Mouse (Mus musculus) erythroblast, embryonic 14.5 days (primary cell): ENCODE data around the gene Gnao1. TPM values are rescaled to one million over a fixed set of nuclear protein-coding genes. Genes with fewer than 3 reads are reported as not detected.

Experiments
- H3K27me3 ChIP-seq: 2 replicates; pipeline ENCODE4 v1.6.1; 2012; ENCODE audit warnings: inconsistent platforms; ENCODE audit not compliant: control insufficient read depth
- H3K36me3 ChIP-seq: 2 replicates; pipeline ENCODE4 v1.6.1; 2012; ENCODE audit warnings: mild to moderate bottlenecking, inconsistent platforms; ENCODE audit not compliant: control insufficient read depth
- H3K4me1 ChIP-seq: 2 replicates; pipeline ENCODE4 v1.6.1; 2012; ENCODE audit warnings: inconsistent platforms; ENCODE audit not compliant: control insufficient read depth
- H3K4me3 ChIP-seq: replicated peaks from 2 replicates; pipeline ENCODE3; 2012; ENCODE audit warnings: moderate library complexity, mild to moderate bottlenecking, inconsistent platforms
- H3K9me3 ChIP-seq: 2 replicates; pipeline ENCODE4 v1.6.1; 2012; ENCODE audit warnings: low read length, inconsistent platforms, mixed read lengths; ENCODE audit not compliant: control insufficient read depth
- GATA1 ChIP-seq: IDR thresholded peaks from 2 replicates; pipeline ENCODE4 v1.6.1; 2012; ENCODE audit warnings: low read length, inconsistent platforms, mixed read lengths
- TAL1 ChIP-seq: IDR thresholded peaks from 3 replicates; pipeline ENCODE4 v1.6.1; 2012; ENCODE audit warnings: low read length, inconsistent platforms, mixed read lengths
- polyA plus RNA-seq: library from polyadenylated mRNA; stranded (reverse); fragments of >175 nt; gene quantifications from 2 replicates; pipeline ENCODE4 v1.2.3, GENCODE M21; 2012

The Gnao1 gene
- polyA plus RNA-seq, 1 experiment: 0.10 TPM

DNA sequence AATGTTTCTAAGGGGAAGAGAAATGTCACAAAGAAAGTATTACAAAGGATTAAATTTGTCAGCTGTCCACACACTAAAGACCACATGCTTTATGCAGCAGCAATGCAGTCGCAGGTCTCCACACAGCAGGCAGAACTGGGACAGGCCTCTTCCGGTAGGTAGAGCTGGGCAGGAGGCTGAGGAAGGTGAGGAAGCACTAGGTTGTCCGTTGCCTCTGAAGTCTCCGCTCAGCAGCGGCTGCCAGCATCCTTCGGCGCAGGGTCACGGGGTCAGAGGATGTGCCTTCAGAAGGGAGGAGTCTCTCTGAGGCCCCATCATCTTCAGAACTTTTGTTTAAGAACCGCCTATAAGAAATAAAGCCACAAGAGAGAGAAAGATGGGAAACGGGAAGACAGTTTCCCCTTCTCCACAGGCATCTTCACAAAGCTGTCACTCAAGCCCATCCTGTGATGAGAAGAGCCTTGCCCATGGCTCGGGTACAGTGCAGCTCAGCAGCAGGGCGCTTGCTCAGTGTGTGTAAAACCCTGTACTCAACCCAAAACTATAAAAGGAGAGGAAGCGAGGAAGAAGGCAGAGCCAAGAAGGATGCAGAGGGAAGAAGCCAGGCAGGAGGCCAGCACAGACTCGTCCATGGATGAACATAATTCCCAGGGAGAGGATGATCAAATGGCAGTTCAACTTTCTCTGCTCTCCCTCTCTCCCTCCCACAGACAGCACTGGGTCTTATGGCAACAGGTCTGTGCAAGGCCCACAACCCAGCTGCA is 163.4 kb downstream of the Gnao1 start:
- H3K9me3 ChIP-seq: peaks cover 2% of the 10 kb centered on the region; the same call in 1 of the 2 replicates
- no peak for TF ChIP-seq GATA1
- TF ChIP-seq TAL1: no peak
- H3K27me3 ChIP-seq: no peaks in the 10 kb centered on the region
- no peaks in the 10 kb centered on the region for H3K4me1 ChIP-seq
- no peak overlapping the region for H3K4me3 ChIP-seq
- peaks cover 94% of the 10 kb centered on the region for H3K36me3 ChIP-seq

GRCm38 (mm10) chr8:93973831-93974375 is 164.1 kb downstream of the Gnao1 start:
- no peak overlapping the region for H3K4me3 ChIP-seq
- H3K4me1 ChIP-seq: no peaks in the 10 kb centered on the region
- H3K36me3 ChIP-seq: peaks cover 97% of the 10 kb centered on the region
- H3K9me3 ChIP-seq: peaks cover 2% of the 10 kb centered on the region; the same call in 1 of the 2 replicates
- no peaks in the 10 kb centered on the region for H3K27me3 ChIP-seq
- TF ChIP-seq TAL1 (no peak), GATA1 (no peak)

GRCm38 (mm10) chr8:93974602-93975186 is 164.9 kb downstream of the Gnao1 start:
- Histone ChIP-seq H3K4me1 (no peaks in the 10 kb centered on the region), H3K9me3 (peaks cover 2% of the 10 kb centered on the region; the same call in 1 of the 2 replicates), H3K27me3 (no peaks in the 10 kb centered on the region), H3K36me3 (peaks cover 99% of the 10 kb centered on the region), H3K4me3 (no peak overlapping the region)
- no peak for TF ChIP-seq GATA1
- no peak for TF ChIP-seq TAL1

DNA sequence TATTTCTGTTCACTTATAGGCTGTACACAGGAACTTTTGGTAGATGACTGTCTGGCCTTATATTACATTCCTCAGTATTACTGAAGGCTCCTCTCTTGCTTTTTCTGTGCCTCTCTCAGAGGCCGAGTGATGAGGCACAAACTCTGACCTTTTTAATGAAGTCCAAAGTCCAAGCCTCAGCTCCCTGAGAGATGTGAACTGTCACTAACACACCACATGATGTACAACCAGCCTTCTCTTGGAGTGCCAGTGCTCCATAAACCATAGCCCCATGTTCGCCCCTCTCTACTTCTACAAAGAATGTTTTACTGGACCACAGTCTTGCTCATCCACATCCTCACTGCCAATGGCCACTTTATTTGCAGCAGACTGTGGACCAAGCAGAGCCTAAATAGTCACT is 165.6 kb downstream of the Gnao1 start:
- Histone ChIP-seq H3K9me3 (peaks cover 2% of the 10 kb centered on the region; the same call in 1 of the 2 replicates), H3K36me3 (peaks cover 99% of the 10 kb centered on the region), H3K27me3 (no peaks in the 10 kb centered on the region), H3K4me1 (no peaks in the 10 kb centered on the region), H3K4me3 (no peak overlapping the region)
- TF ChIP-seq TAL1: no peak
- TF ChIP-seq GATA1: no peak

- Histone ChIP-seq H3K4me3 (no peak overlapping the region), H3K9me3 (peaks cover 2% of the 10 kb centered on the region; the same call in 1 of the 2 replicates), H3K27me3 (no peaks in the 10 kb centered on the region), H3K36me3 (peaks cover 99% of the 10 kb centered on the region), H3K4me1 (no peaks in the 10 kb centered on the region)
- TF ChIP-seq TAL1: no peak
- no peak for TF ChIP-seq GATA1
These were observed 166.9 kb downstream of the Gnao1 start for GRCm38 (mm10) chr8:93976446-93977211.

GRCm38 (mm10) chr8:93980141-93980540 is 170.4 kb downstream of the Gnao1 start:
- H3K4me1 ChIP-seq: no peaks in the 10 kb centered on the region
- H3K36me3 ChIP-seq: peaks cover 99% of the 10 kb centered on the region
- H3K27me3 ChIP-seq: no peaks in the 10 kb centered on the region
- TF ChIP-seq TAL1 (no peak), GATA1 (no peak)
- H3K9me3 ChIP-seq: peaks cover 2% of the 10 kb centered on the region; the same call in 1 of the 2 replicates
- no peak overlapping the region for H3K4me3 ChIP-seq

DNA sequence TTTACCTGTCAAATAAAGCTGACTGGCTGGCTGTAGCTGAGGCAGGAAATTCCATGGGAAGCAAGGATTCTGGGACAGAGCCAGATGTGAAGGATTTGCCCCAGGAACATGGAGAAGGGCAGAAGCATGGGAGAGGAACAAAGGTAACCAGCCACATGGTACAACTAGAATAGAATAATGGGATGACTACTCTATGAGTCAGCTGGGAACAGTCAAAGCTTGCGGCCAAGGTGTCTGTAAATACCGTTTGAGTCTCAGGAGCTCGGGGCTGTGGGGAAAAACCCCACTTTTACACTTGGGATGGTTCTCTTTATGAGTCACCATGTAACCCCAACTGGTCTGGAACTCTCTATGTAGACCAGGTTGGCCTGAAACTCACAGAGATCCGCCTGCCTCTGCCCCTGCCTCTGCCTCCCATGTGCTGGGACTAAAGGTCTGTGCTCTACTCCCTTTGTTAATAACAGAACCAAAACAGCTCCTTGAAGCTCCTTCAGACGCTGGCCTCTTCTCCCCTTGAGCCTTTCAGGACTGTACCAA is 172.0 kb downstream of the Gnao1 start:
- Histone ChIP-seq H3K9me3 (peaks cover 2% of the 10 kb centered on the region; the same call in 1 of the 2 replicates), H3K36me3 (peaks cover 98% of the 10 kb centered on the region), H3K4me3 (no peak overlapping the region), H3K27me3 (no peaks in the 10 kb centered on the region), H3K4me1 (no peaks in the 10 kb centered on the region)
- TF ChIP-seq TAL1 (no peak), GATA1 (no peak)

- peaks cover 96% of the 10 kb centered on the region for H3K36me3 ChIP-seq
- H3K9me3 ChIP-seq: no peaks in the 10 kb centered on the region
- no peaks in the 10 kb centered on the region for H3K4me1 ChIP-seq
- no peak for TF ChIP-seq TAL1
- TF ChIP-seq GATA1: no peak
- no peak overlapping the region for H3K4me3 ChIP-seq
- no peaks in the 10 kb centered on the region for H3K27me3 ChIP-seq
These were observed 174.1 kb downstream of the Gnao1 start for GRCm38 (mm10) chr8:93983827-93984226.
